In the genomic region with DNA sequence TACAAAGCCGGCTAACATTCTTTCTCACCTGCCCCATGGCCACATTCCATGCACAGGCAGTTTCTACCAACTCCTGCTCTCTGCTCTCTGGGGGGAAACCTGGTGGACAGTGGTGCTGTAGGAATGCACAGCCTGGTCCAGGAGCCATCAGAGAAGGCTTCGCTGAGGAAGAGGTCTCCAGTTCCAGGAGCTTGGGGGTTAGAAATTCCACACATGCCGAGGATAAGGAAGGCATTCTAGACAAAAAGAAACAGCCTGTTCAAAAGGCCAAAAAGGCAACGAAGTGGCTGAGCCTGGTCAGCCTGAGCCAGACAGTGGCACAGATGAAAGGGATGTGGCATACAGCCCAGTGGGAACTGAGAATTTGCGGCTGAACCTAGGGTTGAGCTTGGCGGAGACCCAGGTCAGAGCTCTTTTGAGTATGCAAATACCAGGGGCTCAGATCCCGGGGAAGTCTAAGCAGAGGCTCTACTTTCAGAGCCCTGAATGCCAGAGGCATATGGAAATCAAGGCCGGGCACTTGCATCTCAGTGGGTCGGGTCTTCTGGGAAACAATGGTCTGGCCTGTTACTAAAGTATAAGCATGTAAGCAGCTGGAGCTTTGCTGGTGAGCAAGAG, we compare ENCODE assay signal across 8 mouse cellular contexts. TPM values are rescaled to one million over a fixed set of nuclear protein-coding genes. Genes with fewer than 3 reads are reported as not detected.
DNase-seq lines count a peak whose midpoint lies in the region; ATAC-seq lines count a peak whose summit lies in the region.

No protein-coding gene starts in this region.

- DNase-seq in forebrain, embryonic 14.5 days (ENCODE audit: low spot score) = peak; percentile 72
- peak; percentile 46 to 47 for DNase-seq in spleen, adult 18-20 months
- DNase-seq in spleen, postnatal 4 days (ENCODE audit: low spot score in 2 of 2) = no peak
- DNase-seq in liver, embryonic 11.5 days (ENCODE audit: low spot score) = no peak
- no peak for DNase-seq in gastrocnemius, postnatal 25 days

- H3K27me3 ChIP-seq in forebrain, embryonic 14.5 days (replicated peaks; ENCODE audit: control insufficient read depth, insufficient read depth, low read length) = no peaks in the 10 kb centered on the region
- peaks cover 15% of the 10 kb centered on the region for H3K27me3 ChIP-seq in forebrain, embryonic 12.5 days
- peaks cover 5% of the 10 kb centered on the region; the same call in 1 of the 2 replicates for H3K27me3 ChIP-seq in heart, embryonic 15.5 days
- peaks cover 4% of the 10 kb centered on the region; the same call in 1 of the 2 replicates for H3K27me3 ChIP-seq in liver, embryonic 11.5 days (replicated peaks; ENCODE audit: control insufficient read depth, insufficient read depth, low read length)

- no peak overlapping the region for H3K4me3 ChIP-seq in forebrain, embryonic 14.5 days (ENCODE audit: low read depth, low read length)
- H3K4me3 ChIP-seq in forebrain, embryonic 12.5 days (replicated peaks) = no peak overlapping the region
- no peak overlapping the region for H3K4me3 ChIP-seq in heart, embryonic 15.5 days
- no peak overlapping the region for H3K4me3 ChIP-seq in liver, embryonic 11.5 days (ENCODE audit: low read depth, low read length)

- H3K4me2 ChIP-seq in forebrain, embryonic 14.5 days (ENCODE audit: low read length) = no peak overlapping the region
- H3K4me2 ChIP-seq in forebrain, embryonic 12.5 days = no peak overlapping the region
- H3K4me2 ChIP-seq in heart, embryonic 15.5 days = peak overlapping the region; percentile 33
- H3K4me2 ChIP-seq in liver, embryonic 11.5 days = no peak overlapping the region

- WGBS in forebrain, embryonic 14.5 days = 9% methylated on average over 9 of the region's 9 CpGs
- WGBS in forebrain, embryonic 12.5 days = 12% methylated on average over 9 of the region's 9 CpGs
- 7% methylated on average over 9 of the region's 9 CpGs for WGBS in heart, embryonic 15.5 days
- WGBS in liver, embryonic 11.5 days = 38% methylated on average over 9 of the region's 9 CpGs

- no peaks in the 10 kb centered on the region for H3K36me3 ChIP-seq in forebrain, embryonic 14.5 days (ENCODE audit: control insufficient read depth, insufficient read depth, low read length)
- no peaks in the 10 kb centered on the region for H3K36me3 ChIP-seq in forebrain, embryonic 12.5 days (replicated peaks)
- H3K36me3 ChIP-seq in heart, embryonic 15.5 days = no peaks in the 10 kb centered on the region
- H3K36me3 ChIP-seq in liver, embryonic 11.5 days (ENCODE audit: control insufficient read depth, insufficient read depth, low read length) = no peaks in the 10 kb centered on the region

- no peak overlapping the region for H3K27ac ChIP-seq in forebrain, embryonic 14.5 days (ENCODE audit: low read depth, low read length)
- H3K27ac ChIP-seq in forebrain, embryonic 12.5 days = no peak overlapping the region
- H3K27ac ChIP-seq in heart, embryonic 15.5 days = peak overlapping the region; percentile 90
- no peak overlapping the region for H3K27ac ChIP-seq in liver, embryonic 11.5 days (ENCODE audit: low read depth, low read length)

- H3K9me3 ChIP-seq in forebrain, embryonic 14.5 days (replicated peaks; ENCODE audit: control insufficient read depth, low read length) = no peaks in the 10 kb centered on the region
- H3K9me3 ChIP-seq in forebrain, embryonic 12.5 days = no peaks in the 10 kb centered on the region
- H3K9me3 ChIP-seq in heart, embryonic 15.5 days (replicated peaks) = no peaks in the 10 kb centered on the region
- H3K9me3 ChIP-seq in liver, embryonic 11.5 days (ENCODE audit: control insufficient read depth, low read length) = no peaks in the 10 kb centered on the region

- no peak overlapping the region for H3K9ac ChIP-seq in forebrain, embryonic 14.5 days (ENCODE audit: low read length)
- no peak overlapping the region for H3K9ac ChIP-seq in forebrain, embryonic 12.5 days
- H3K9ac ChIP-seq in heart, embryonic 15.5 days = no peak overlapping the region
- H3K9ac ChIP-seq in liver, embryonic 11.5 days (ENCODE audit: low read depth, low read length) = no peak overlapping the region

- 0 out of 2 replicates have a peak, but pooled peaks have one; percentile 15 for ATAC-seq in forebrain, embryonic 14.5 days
- ATAC-seq in forebrain, embryonic 12.5 days (ENCODE audit: low FRiP score) = no peak
- peak; percentile 82 for ATAC-seq in heart, embryonic 15.5 days (replicated peaks; ENCODE audit: insufficient number of reproducible peaks, insufficient read depth, low FRiP score, low read depth)
- ATAC-seq in megakaryocyte progenitor cell, adult 5-6 weeks (replicated peaks; ENCODE audit: poor library complexity) = peak; percentile 59
- ATAC-seq in liver, embryonic 11.5 days (replicated peaks; ENCODE audit: low FRiP score) = no peak

- no peaks in the 10 kb centered on the region for H3K4me1 ChIP-seq in forebrain, embryonic 14.5 days (ENCODE audit: control insufficient read depth, insufficient read depth, low read length)
- H3K4me1 ChIP-seq in forebrain, embryonic 12.5 days = peaks cover 7% of the 10 kb centered on the region
- peaks cover 21% of the 10 kb centered on the region for H3K4me1 ChIP-seq in heart, embryonic 15.5 days (replicated peaks)
- H3K4me1 ChIP-seq in liver, embryonic 11.5 days (replicated peaks; ENCODE audit: control insufficient read depth, insufficient read depth, low read length) = no peaks in the 10 kb centered on the region

RNA-seq across cellular contexts. Expression of a gene that starts 21.0 kb away (rescaled TPM):
- 54.5 and 69.8 TPM in 2 replicates for polyA plus RNA-seq in forebrain, embryonic 14.5 days (2014; fragmentation: Nextera tagmentation; extraction: Ambion mirVana)
- polyA plus RNA-seq in forebrain, embryonic 12.5 days (2016; fragmentation: Nextera tagmentation; extraction: Ambion mirVana) = 72.0 and 80.2 TPM in 2 replicates
- polyA plus RNA-seq in heart, embryonic 15.5 days (2015; fragmentation: Nextera tagmentation; extraction: Ambion mirVana) = 54.6 and 62.4 TPM in 2 replicates
- total RNA-seq in megakaryocyte progenitor cell, adult 5-6 weeks (2015) = 59.2 and 60.4 TPM in 2 replicates
- 65.8 and 89.2 TPM in 2 replicates for total RNA-seq in megakaryocyte progenitor cell, adult 5-6 weeks (2017)
- 65.4 and 71.4 TPM in 2 replicates for polyA plus RNA-seq in liver, embryonic 11.5 days (2014; fragmentation: Nextera tagmentation; extraction: Ambion mirVana)
- total RNA-seq in gastrocnemius, postnatal 25 days (2021) = 10 to 100 TPM; 33.7 to 34.9 TPM

RNA-seq across cellular contexts. Expression of a gene that starts 31.8 kb away (rescaled TPM):
- polyA plus RNA-seq in forebrain, embryonic 14.5 days (2014; fragmentation: Nextera tagmentation; extraction: Ambion mirVana) = 1.2 and 1.9 TPM in 2 replicates
- polyA plus RNA-seq in forebrain, embryonic 12.5 days (2016; fragmentation: Nextera tagmentation; extraction: Ambion mirVana) = 1.3 and 1.5 TPM in 2 replicates
- polyA plus RNA-seq in heart, embryonic 15.5 days (2015; fragmentation: Nextera tagmentation; extraction: Ambion mirVana) = 1.9 and 3.9 TPM in 2 replicates
- 16.3 and 17.3 TPM in 2 replicates for total RNA-seq in megakaryocyte progenitor cell, adult 5-6 weeks (2015)
- 20.1 and 25.7 TPM in 2 replicates for total RNA-seq in megakaryocyte progenitor cell, adult 5-6 weeks (2017)
- polyA plus RNA-seq in liver, embryonic 11.5 days (2014; fragmentation: Nextera tagmentation; extraction: Ambion mirVana) = 5.1 and 5.2 TPM in 2 replicates
- total RNA-seq in gastrocnemius, postnatal 25 days (2021) = under 1 TPM; 0.21 to 0.26 TPM

Comparison
In these comparisons a context has a peak if more than half of its experiments do, and no peak if none do; other contexts are left out.
1. ATAC-seq: peak in forebrain, embryonic 14.5 days (single experiment), heart, embryonic 15.5 days (single experiment) and megakaryocyte progenitor cell, adult 5-6 weeks (single experiment); none in forebrain, embryonic 12.5 days (single experiment) and liver, embryonic 11.5 days (single experiment).
2. DNase-seq: peak in forebrain, embryonic 14.5 days (single experiment) and spleen, adult 18-20 months (2 of 2); none in spleen, postnatal 4 days (0 of 2), liver, embryonic 11.5 days (single experiment) and gastrocnemius, postnatal 25 days (single experiment).